Mouse (Mus musculus): ENCODE data around the gene Thpo.
A peak's percentile ranks its signal among the peaks of the same experiment; 100 is the strongest.

The Thpo gene

GRCm38 (mm10) chr16:20733731-20734730 is at the start of gene Thpo:
Thpo (minus strand) TSS chr16:20734511.
- no peak for DNase-seq

- no peak for DNase-seq
Observed at GRCm38 (mm10) chr16:20783891-20784290, 49.6 kb upstream of the Thpo start.

- no peak for DNase-seq
Observed at GRCm38 (mm10) chr16:20781101-20781630, 46.9 kb upstream of the Thpo start.

- DNase-seq: no peak
Observed at GRCm38 (mm10) chr16:20779846-20780245, 45.5 kb upstream of the Thpo start.

GRCm38 (mm10) chr16:20775021-20775420 is 40.7 kb upstream of the Thpo start:
- no peak for DNase-seq

- peak; percentile 10 to 63 for DNase-seq
Observed at GRCm38 (mm10) chr16:20765244-20765643, 30.9 kb upstream of the Thpo start.

- peak in 1 of 2 experiments; percentile 40 for DNase-seq
Observed at GRCm38 (mm10) chr16:20761681-20762080, 27.4 kb upstream of the Thpo start.

- DNase-seq: no peak
Observed at GRCm38 (mm10) chr16:20757385-20757784, 23.1 kb upstream of the Thpo start.

- no peak for DNase-seq
Observed at GRCm38 (mm10) chr16:20756052-20756451, 21.7 kb upstream of the Thpo start.

- DNase-seq: no peak
Observed at GRCm38 (mm10) chr16:20750518-20750917, 16.2 kb upstream of the Thpo start.

- no peak for DNase-seq
Observed at GRCm38 (mm10) chr16:20746641-20747040, 12.3 kb upstream of the Thpo start.

GRCm38 (mm10) chr16:20739845-20740244 is 5.5 kb upstream of the Thpo start:
- no peak for DNase-seq

GRCm38 (mm10) chr16:20736823-20737222 is 2.5 kb upstream of the Thpo start:
- DNase-seq: no peak

GRCm38 (mm10) chr16:20736168-20736567 is 1.9 kb upstream of the Thpo start:
- no peak for DNase-seq

GRCm38 (mm10) chr16:20735651-20736050 is 1.3 kb upstream of the Thpo start:
- DNase-seq: no peak

GRCm38 (mm10) chr16:20732925-20733730 is 1.2 kb downstream of the Thpo start, which contains the start of gene Chrd:
Chrd (plus strand) TSS chr16:20733127.
- no peak for DNase-seq

- DNase-seq: no peak
Observed at GRCm38 (mm10) chr16:20732251-20732924, 1.9 kb downstream of the Thpo start.

GRCm38 (mm10) chr16:20731688-20732087 is 2.6 kb downstream of the Thpo start:
- DNase-seq: no peak

- DNase-seq: no peak
Observed at GRCm38 (mm10) chr16:20730293-20730711, 4.0 kb downstream of the Thpo start.

- no peak for DNase-seq
Observed at GRCm38 (mm10) chr16:20726384-20726783, 7.9 kb downstream of the Thpo start.

- no peak for DNase-seq
Observed at GRCm38 (mm10) chr16:20725750-20726149, 8.6 kb downstream of the Thpo start.

GRCm38 (mm10) chr16:20725321-20725720 is 9.0 kb downstream of the Thpo start:
- no peak for DNase-seq

- no peak for DNase-seq
Observed at GRCm38 (mm10) chr16:20724338-20724748, 10.0 kb downstream of the Thpo start.
